Mouse (Mus musculus): ENCODE results near the gene Ddx4. TPM values are rescaled to one million over a fixed set of nuclear protein-coding genes. Genes with fewer than 3 reads are reported as not detected.

Gene Ddx4
- not detected for polyA plus RNA-seq (2017; shearing (Covaris generic))

DNA sequence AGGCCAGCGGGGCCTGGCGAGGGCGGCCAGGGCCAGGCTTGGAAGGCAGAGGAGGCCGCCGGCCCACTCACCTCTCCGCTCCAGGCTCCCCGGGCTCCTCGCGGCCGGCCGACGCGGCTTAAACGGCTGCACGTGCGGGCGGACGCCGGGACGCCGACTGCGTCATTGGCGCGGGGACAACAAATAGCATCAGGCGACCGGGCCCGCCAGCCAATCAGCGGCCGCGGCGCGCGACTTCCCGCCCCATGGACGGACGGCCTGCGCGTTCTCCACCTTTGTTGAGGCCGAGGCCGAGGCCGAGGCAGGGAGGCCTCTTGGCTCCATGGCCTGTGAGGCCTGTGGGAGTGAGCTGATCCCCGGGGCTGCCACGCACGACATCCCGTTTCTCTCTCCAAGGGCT, at the start of gene Ddx4:
Ddx4 (minus strand) TSS at position 271 of the 400 bp plus-strand sequence.

DNA sequence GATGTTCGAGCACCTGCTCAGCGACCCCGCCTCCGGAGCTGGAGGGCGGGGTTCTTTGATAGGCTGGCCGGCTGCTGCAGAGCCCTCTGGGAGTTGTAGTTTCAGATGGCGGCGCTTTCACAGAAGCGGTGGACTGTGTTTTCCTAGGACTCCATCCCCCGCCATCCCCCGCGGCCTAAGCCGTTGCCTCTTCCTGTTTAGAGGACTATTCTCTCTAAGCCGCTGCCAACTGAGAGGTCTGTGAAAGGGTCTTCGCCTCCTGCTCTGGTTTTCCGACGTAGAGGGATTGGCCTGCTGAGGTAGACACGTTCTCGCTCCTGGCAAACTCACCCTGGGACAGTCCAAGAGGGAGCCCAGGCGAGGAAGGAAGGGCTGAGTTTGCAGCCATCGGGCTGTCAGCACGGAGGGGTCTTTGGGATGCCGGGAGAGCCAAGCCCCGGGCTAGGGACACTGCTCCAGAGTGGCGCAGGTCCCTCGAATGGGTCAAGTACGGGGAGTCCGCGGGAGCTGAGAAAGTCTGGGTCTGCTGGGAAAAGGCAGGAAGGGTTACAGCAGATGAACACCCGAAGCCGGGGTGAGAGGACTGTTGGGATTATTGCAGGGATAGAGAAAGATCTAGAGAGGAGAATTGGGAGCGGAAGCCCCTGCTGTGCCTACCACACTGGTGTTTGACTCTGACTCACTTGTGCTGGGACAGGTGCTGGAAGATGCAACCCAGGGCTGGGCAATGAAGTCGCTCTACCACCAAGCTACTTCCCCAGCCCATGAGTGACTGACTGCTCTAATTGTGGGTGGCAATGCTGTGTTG, 8.5 kb upstream of the Ddx4 start, which contains the start of gene Slc38a9:
Slc38a9 (plus strand) TSS at position 178 of the 808 bp plus-strand sequence.

DNA sequence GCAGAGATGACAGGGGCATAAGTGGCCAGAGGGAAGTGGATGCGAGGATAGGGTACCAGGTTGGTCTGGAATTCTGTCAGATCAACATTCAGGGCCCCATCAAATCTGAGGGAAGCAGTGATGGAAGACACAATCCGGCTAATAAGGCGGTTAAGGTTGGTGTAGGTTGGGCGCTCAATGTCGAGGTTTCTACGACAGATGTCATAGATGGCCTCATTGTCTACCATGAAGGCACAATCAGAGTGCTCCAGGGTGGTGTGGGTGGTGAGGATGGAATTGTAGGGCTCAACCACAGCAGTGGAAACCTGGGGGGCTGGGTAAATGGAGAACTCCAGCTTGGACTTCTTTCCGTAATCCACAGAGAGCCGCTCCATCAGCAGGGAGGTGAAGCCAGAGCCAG, 58.0 kb downstream of the Ddx4 start, which contains the start of gene Il31ra:
Il31ra (minus strand) TSS at position 101 of the 400 bp plus-strand sequence.

Other genes starting within 250 kb of the Ddx4 start
- 233 TPM for gene Il6st, start 188.4 kb downstream of the Ddx4 start, polyA plus RNA-seq (2017; shearing (Covaris generic))
- gene Il31ra, start 58.1 kb downstream of the Ddx4 start, polyA plus RNA-seq (2017; shearing (Covaris generic)): not detected
- gene Slc38a9, start 8.3 kb upstream of the Ddx4 start, polyA plus RNA-seq (2017; shearing (Covaris generic)): 46.5 TPM
- 7.0 TPM for gene Plpp1, start 148.3 kb upstream of the Ddx4 start, polyA plus RNA-seq (2017; shearing (Covaris generic))